Mouse (Mus musculus) fibroblast of lung, adult 2 months (primary cell): ENCODE measurements around the gene Gm4969.
"Not testable (repeated sequence)": the region's sequence is repeated elsewhere in the genome, so short reads cannot be mapped to it uniquely, and the experiment has no call there.

ENCODE experiments used
- DNase-seq: peaks from one replicate; pipeline ENCODE4 v3.0.0-alpha.2; 2011; ENCODE audit warnings: low read depth

The Gm4969 gene

GRCm38 (mm10) chr7:19118028-19118771 is at the start of gene Gm4969:
Gm4969 (minus strand) TSS chr7:19118368.
- no peak for DNase-seq

- DNase-seq, result no peak
Measured at GRCm38 (mm10) chr7:19166990-19167389, 48.8 kb upstream of the Gm4969 start.

GRCm38 (mm10) chr7:19165656-19166423 is 47.7 kb upstream of the Gm4969 start, which contains the start of gene Gipr:
Gipr (minus strand) TSS chr7:19166127.
- no peak for DNase-seq

GRCm38 (mm10) chr7:19164978-19165377 is 46.8 kb upstream of the Gm4969 start:
- DNase-seq, result no peak

- no peak for DNase-seq
Measured at GRCm38 (mm10) chr7:19164189-19164588, 46.0 kb upstream of the Gm4969 start.

GRCm38 (mm10) chr7:19163752-19164151 is 45.6 kb upstream of the Gm4969 start:
- no peak for DNase-seq

GRCm38 (mm10) chr7:19162928-19163327 is 44.8 kb upstream of the Gm4969 start:
- DNase-seq, result no peak

- DNase-seq, result no peak
Measured at GRCm38 (mm10) chr7:19160115-19160514, 41.9 kb upstream of the Gm4969 start.

- DNase-seq, result no peak
Measured at GRCm38 (mm10) chr7:19159411-19159810, 41.2 kb upstream of the Gm4969 start.

GRCm38 (mm10) chr7:19158601-19159000 is 40.4 kb upstream of the Gm4969 start:
- DNase-seq, result no peak

- peak; percentile 31 for DNase-seq
Measured at GRCm38 (mm10) chr7:19157160-19157800, 39.1 kb upstream of the Gm4969 start.

- DNase-seq, result peak; percentile 77
Measured at GRCm38 (mm10) chr7:19155825-19156475, 37.8 kb upstream of the Gm4969 start.

- no peak for DNase-seq
Measured at GRCm38 (mm10) chr7:19154796-19155195, 36.6 kb upstream of the Gm4969 start.

- not testable (repeated sequence) for DNase-seq
Measured at GRCm38 (mm10) chr7:19151121-19151520, 33.0 kb upstream of the Gm4969 start.

GRCm38 (mm10) chr7:19149626-19150025 is 31.5 kb upstream of the Gm4969 start, which contains the start of gene Snrpd2:
Snrpd2 (plus strand) TSS chr7:19149722.
- DNase-seq, result peak; percentile 93

- peak; percentile 99 for DNase-seq
Measured at GRCm38 (mm10) chr7:19148875-19149541, 30.8 kb upstream of the Gm4969 start, which contains the start of gene Qpctl. Qpctl (minus strand) TSS chr7:19149291.

GRCm38 (mm10) chr7:19148180-19148874 is 30.2 kb upstream of the Gm4969 start:
- no peak for DNase-seq

- DNase-seq, result no peak
Measured at GRCm38 (mm10) chr7:19147497-19148045, 29.4 kb upstream of the Gm4969 start.

GRCm38 (mm10) chr7:19146793-19147192 is 28.6 kb upstream of the Gm4969 start:
- DNase-seq, result no peak

GRCm38 (mm10) chr7:19137380-19137779 is 19.2 kb upstream of the Gm4969 start:
- DNase-seq, result peak; percentile 22
